Mouse (Mus musculus): ENCODE results near the gene Gmds.

Gmds gene

GRCm38 (mm10) chr13:32161567-32161966, 177.0 kb downstream of the Gmds start:
- no peak for DNase-seq (ENCODE audit: low spot score)

- DNase-seq (ENCODE audit: low spot score): no peak
Observed at GRCm38 (mm10) chr13:32158240-32158639, 180.3 kb downstream of the Gmds start.

GRCm38 (mm10) chr13:32145916-32146315, 192.6 kb downstream of the Gmds start:
- no peak for DNase-seq (ENCODE audit: low spot score)

- DNase-seq (ENCODE audit: low spot score): no peak
Observed at GRCm38 (mm10) chr13:32145179-32145578, 193.4 kb downstream of the Gmds start.

- DNase-seq (ENCODE audit: low spot score): no peak
Observed at GRCm38 (mm10) chr13:32143651-32144050, 194.9 kb downstream of the Gmds start.

GRCm38 (mm10) chr13:32134663-32135273, 203.8 kb downstream of the Gmds start:
- no peak for DNase-seq (ENCODE audit: low spot score)

- no peak for DNase-seq (ENCODE audit: low spot score)
Observed at GRCm38 (mm10) chr13:32129970-32130369, 208.6 kb downstream of the Gmds start.

GRCm38 (mm10) chr13:32118386-32118785, 220.2 kb downstream of the Gmds start:
- no peak for DNase-seq (ENCODE audit: low spot score)

GRCm38 (mm10) chr13:32115468-32115867, 223.1 kb downstream of the Gmds start:
- no peak for DNase-seq (ENCODE audit: low spot score)

- DNase-seq (ENCODE audit: low spot score): no peak
Observed at GRCm38 (mm10) chr13:32113875-32114274, 224.7 kb downstream of the Gmds start.

GRCm38 (mm10) chr13:32088303-32088977, 250.1 kb downstream of the Gmds start:
- no peak for DNase-seq (ENCODE audit: low spot score)

- DNase-seq (ENCODE audit: low spot score): no peak
Observed at GRCm38 (mm10) chr13:32080520-32081249, 257.9 kb downstream of the Gmds start.

- no peak for DNase-seq (ENCODE audit: low spot score)
Observed at GRCm38 (mm10) chr13:32073630-32074029, 264.9 kb downstream of the Gmds start.

GRCm38 (mm10) chr13:32055321-32055720, 283.2 kb downstream of the Gmds start:
- DNase-seq (ENCODE audit: low spot score): no peak

- DNase-seq (ENCODE audit: low spot score): no peak
Observed at GRCm38 (mm10) chr13:32053587-32053986, 285.0 kb downstream of the Gmds start.

GRCm38 (mm10) chr13:32047980-32048959, 290.3 kb downstream of the Gmds start:
- no peak for DNase-seq (ENCODE audit: low spot score)

GRCm38 (mm10) chr13:32046961-32047360, 291.6 kb downstream of the Gmds start:
- DNase-seq (ENCODE audit: low spot score): no peak

- no peak for DNase-seq (ENCODE audit: low spot score)
Observed at GRCm38 (mm10) chr13:32042748-32043147, 295.8 kb downstream of the Gmds start.

GRCm38 (mm10) chr13:32040822-32041221, 297.7 kb downstream of the Gmds start:
- no peak for DNase-seq (ENCODE audit: low spot score)

- no peak for DNase-seq (ENCODE audit: low spot score)
Observed at GRCm38 (mm10) chr13:32036902-32037301, 301.6 kb downstream of the Gmds start.

- no peak for DNase-seq (ENCODE audit: low spot score)
Observed at GRCm38 (mm10) chr13:32034799-32035448, 303.6 kb downstream of the Gmds start.
